Mouse (Mus musculus) erythroblast, adult 5-6 weeks (primary cell): ENCODE data around the gene Nab2. TPM values are rescaled to one million over a fixed set of nuclear protein-coding genes. Genes with fewer than 3 reads are reported as not detected.
A peak's percentile ranks its signal among the peaks of the same experiment; 100 is the strongest.

ENCODE experiments used
- ATAC-seq: replicated peaks from 2 replicates; pipeline ENCODE4 v1.8.0; 2016; ENCODE audit warnings: moderate number of reproducible peaks, mild to moderate bottlenecking, moderate TSS enrichment, inconsistent platforms; ENCODE audit not compliant: poor library complexity, low FRiP score, severe bottlenecking
- total RNA-seq, 2 experiments: library from RNA; stranded (forward) in 1 of 2; stranded (reverse) in 1 of 2; fragments of 150-400 nt in 1 of 2; fragments of 200-764, 138-1000 nt in 1 of 2; gene quantifications; 2 replicates each; pipeline versions ENCODE4 v1.2.3 to v1.2.4; 2015 to 2017; ENCODE audit warnings: low replicate concordance in 2 of 2

Gene Nab2
- total RNA-seq, 2 experiments from 2014 or later: 0.60 to 0.96 TPM

- no peak for ATAC-seq
Measured at GRCm38 (mm10) chr10:127654970-127655579, 13.3 kb downstream of the Nab2 start.

GRCm38 (mm10) chr10:127652906-127653638 is 15.3 kb downstream of the Nab2 start:
- no peak for ATAC-seq

GRCm38 (mm10) chr10:127645791-127646190 is 22.6 kb downstream of the Nab2 start:
- ATAC-seq: no peak

GRCm38 (mm10) chr10:127643553-127644238 is 24.7 kb downstream of the Nab2 start:
- ATAC-seq: peak; percentile 58

- peak; percentile 77 for ATAC-seq
Measured at GRCm38 (mm10) chr10:127642772-127643552, 25.4 kb downstream of the Nab2 start, which contains the start of gene Stat6. TSS of gene Stat6 (plus strand) at chr10:127642986.

GRCm38 (mm10) chr10:127641861-127642771 is 26.3 kb downstream of the Nab2 start:
- peak; percentile 69 for ATAC-seq

GRCm38 (mm10) chr10:127640421-127640820 is 27.9 kb downstream of the Nab2 start:
- no peak for ATAC-seq

- ATAC-seq: no peak
Measured at GRCm38 (mm10) chr10:127632668-127633271, 35.6 kb downstream of the Nab2 start.

GRCm38 (mm10) chr10:127631261-127632214 is 36.8 kb downstream of the Nab2 start:
- no peak for ATAC-seq

- ATAC-seq: peak; percentile 52; the same call in 1 of the 2 replicates
Measured at GRCm38 (mm10) chr10:127626433-127626832, 41.9 kb downstream of the Nab2 start.

GRCm38 (mm10) chr10:127623439-127624216 is 44.7 kb downstream of the Nab2 start:
- no peak for ATAC-seq

- no peak for ATAC-seq
Measured at GRCm38 (mm10) chr10:127622661-127623060, 45.7 kb downstream of the Nab2 start.

- ATAC-seq: peak; percentile 38; the same call in 1 of the 2 replicates
Measured at GRCm38 (mm10) chr10:127622057-127622392, 46.3 kb downstream of the Nab2 start.

GRCm38 (mm10) chr10:127621191-127622056 is 46.9 kb downstream of the Nab2 start:
- ATAC-seq: peak; percentile 69

GRCm38 (mm10) chr10:127620406-127621190 is 47.8 kb downstream of the Nab2 start, which contains the start of gene Lrp1:
TSS of gene Lrp1 (minus strand) at chr10:127621148.
- no peak for ATAC-seq
